Mouse (Mus musculus): ENCODE measurements around the gene Bnc2. TPM values are rescaled to one million over a fixed set of nuclear protein-coding genes. Genes with fewer than 3 reads are reported as not detected.

Gene Bnc2
- polyA plus RNA-seq, 1 experiment from 2014 or later: 1.7 TPM

- H3K9me3 ChIP-seq: no peaks in the 10 kb centered on the region
- H3K4me2 ChIP-seq: no peak overlapping the region
- no peak for ATAC-seq (ENCODE audit: extremely low read depth, insufficient number of reproducible peaks, low FRiP score, low TSS enrichment)
- 72% methylated on average over 11 of the region's 11 CpGs for WGBS
- no peak overlapping the region for H3K4me3 ChIP-seq
- H3K27me3 ChIP-seq (replicated peaks): peaks cover 7% of the 10 kb centered on the region
- no peaks in the 10 kb centered on the region for H3K36me3 ChIP-seq
- H3K4me1 ChIP-seq: peaks cover 7% of the 10 kb centered on the region
- no peak overlapping the region for H3K27ac ChIP-seq (replicated peaks)
- H3K9ac ChIP-seq: no peak overlapping the region
These were observed 145.9 kb downstream of the Bnc2 start for GRCm38 (mm10) chr4:84528886-84529789.

GRCm38 (mm10) chr4:84528358-84528757, 146.7 kb downstream of the Bnc2 start:
- Histone ChIP-seq H3K36me3 (no peaks in the 10 kb centered on the region), H3K4me1 (peaks cover 15% of the 10 kb centered on the region), H3K27me3 (replicated peaks) (peaks cover 7% of the 10 kb centered on the region), H3K4me3 (no peak overlapping the region), H3K9ac (no peak overlapping the region), H3K9me3 (no peaks in the 10 kb centered on the region), H3K4me2 (no peak overlapping the region), H3K27ac (replicated peaks) (no peak overlapping the region)
- WGBS: 65% methylated on average over 2 of the region's 2 CpGs
- no peak for ATAC-seq (ENCODE audit: extremely low read depth, insufficient number of reproducible peaks, low FRiP score, low TSS enrichment)

GRCm38 (mm10) chr4:84527066-84527933, 147.8 kb downstream of the Bnc2 start:
- H3K27ac ChIP-seq (replicated peaks): no peak overlapping the region
- no peak for ATAC-seq (ENCODE audit: extremely low read depth, insufficient number of reproducible peaks, low FRiP score, low TSS enrichment)
- H3K9me3 ChIP-seq: no peaks in the 10 kb centered on the region
- no peaks in the 10 kb centered on the region for H3K36me3 ChIP-seq
- H3K9ac ChIP-seq: no peak overlapping the region
- 21% methylated on average over 15 of the region's 15 CpGs for WGBS
- H3K4me3 ChIP-seq: no peak overlapping the region
- H3K27me3 ChIP-seq (replicated peaks): peaks cover 7% of the 10 kb centered on the region
- no peak overlapping the region for H3K4me2 ChIP-seq
- H3K4me1 ChIP-seq: peaks cover 23% of the 10 kb centered on the region

GRCm38 (mm10) chr4:84523651-84524221, 151.3 kb downstream of the Bnc2 start:
- no peaks in the 10 kb centered on the region for H3K9me3 ChIP-seq
- H3K27me3 ChIP-seq (replicated peaks): peaks cover 7% of the 10 kb centered on the region
- no peaks in the 10 kb centered on the region for H3K36me3 ChIP-seq
- peak overlapping the region; percentile 71 for H3K27ac ChIP-seq (replicated peaks)
- H3K4me1 ChIP-seq: peaks cover 23% of the 10 kb centered on the region
- 21% methylated on average over 4 of the region's 4 CpGs for WGBS
- H3K4me3 ChIP-seq: no peak overlapping the region
- H3K4me2 ChIP-seq: peak overlapping the region; percentile 28
- no peak overlapping the region for H3K9ac ChIP-seq
- ATAC-seq (ENCODE audit: extremely low read depth, insufficient number of reproducible peaks, low FRiP score, low TSS enrichment): peak; percentile 46; the same call in 1 of the 2 replicates

- H3K4me1 ChIP-seq: peaks cover 23% of the 10 kb centered on the region
- peaks cover 7% of the 10 kb centered on the region for H3K27me3 ChIP-seq (replicated peaks)
- H3K36me3 ChIP-seq: no peaks in the 10 kb centered on the region
- H3K4me2 ChIP-seq: peak overlapping the region; percentile 28
- 10% methylated on average over 5 of the region's 5 CpGs for WGBS
- peak; percentile 54; the same call in 1 of the 2 replicates for ATAC-seq (ENCODE audit: extremely low read depth, insufficient number of reproducible peaks, low FRiP score, low TSS enrichment)
- H3K4me3 ChIP-seq: no peak overlapping the region
- H3K9me3 ChIP-seq: no peaks in the 10 kb centered on the region
- H3K27ac ChIP-seq (replicated peaks): peak overlapping the region; percentile 71
- 0 out of 2 replicates have a peak overlapping the region, but pooled peaks have one; percentile 21 for H3K9ac ChIP-seq
These were observed 151.9 kb downstream of the Bnc2 start for GRCm38 (mm10) chr4:84523211-84523610.

- Histone ChIP-seq H3K27ac (replicated peaks) (no peak overlapping the region), H3K4me2 (no peak overlapping the region), H3K27me3 (replicated peaks) (peaks cover 4% of the 10 kb centered on the region), H3K4me1 (peaks cover 17% of the 10 kb centered on the region), H3K9ac (no peak overlapping the region), H3K36me3 (no peaks in the 10 kb centered on the region), H3K9me3 (no peaks in the 10 kb centered on the region), H3K4me3 (no peak overlapping the region)
- 74% methylated on average over 5 of the region's 5 CpGs for WGBS
- no peak for ATAC-seq (ENCODE audit: extremely low read depth, insufficient number of reproducible peaks, low FRiP score, low TSS enrichment)
These were observed 153.5 kb downstream of the Bnc2 start for GRCm38 (mm10) chr4:84521562-84521961.

GRCm38 (mm10) chr4:84510466-84510865, 164.6 kb downstream of the Bnc2 start:
- no peak for ATAC-seq (ENCODE audit: extremely low read depth, insufficient number of reproducible peaks, low FRiP score, low TSS enrichment)
- WGBS: 74% methylated on average over 1 of the region's 1 CpGs
- Histone ChIP-seq H3K36me3 (no peaks in the 10 kb centered on the region), H3K4me1 (no peaks in the 10 kb centered on the region), H3K27me3 (replicated peaks) (no peaks in the 10 kb centered on the region), H3K4me3 (no peak overlapping the region), H3K4me2 (no peak overlapping the region), H3K9me3 (no peaks in the 10 kb centered on the region), H3K9ac (no peak overlapping the region), H3K27ac (replicated peaks) (no peak overlapping the region)

- no peaks in the 10 kb centered on the region for H3K9me3 ChIP-seq
- H3K36me3 ChIP-seq: no peaks in the 10 kb centered on the region
- no peak overlapping the region for H3K4me2 ChIP-seq
- no peak for ATAC-seq (ENCODE audit: extremely low read depth, insufficient number of reproducible peaks, low FRiP score, low TSS enrichment)
- no peak overlapping the region for H3K27ac ChIP-seq (replicated peaks)
- H3K27me3 ChIP-seq (replicated peaks): no peaks in the 10 kb centered on the region
- no peaks in the 10 kb centered on the region for H3K4me1 ChIP-seq
- no peak overlapping the region for H3K9ac ChIP-seq
- H3K4me3 ChIP-seq: no peak overlapping the region
- WGBS: 96% methylated on average over 3 of the region's 3 CpGs
These were observed 167.5 kb downstream of the Bnc2 start for GRCm38 (mm10) chr4:84507551-84507950.

- Histone ChIP-seq H3K4me3 (no peak overlapping the region), H3K27ac (replicated peaks) (no peak overlapping the region), H3K9me3 (no peaks in the 10 kb centered on the region), H3K36me3 (no peaks in the 10 kb centered on the region), H3K4me1 (peaks cover 13% of the 10 kb centered on the region), H3K4me2 (no peak overlapping the region), H3K27me3 (replicated peaks) (no peaks in the 10 kb centered on the region), H3K9ac (no peak overlapping the region)
- no peak for ATAC-seq (ENCODE audit: extremely low read depth, insufficient number of reproducible peaks, low FRiP score, low TSS enrichment)
- 72% methylated on average over 8 of the region's 8 CpGs for WGBS
These were observed 172.3 kb downstream of the Bnc2 start for GRCm38 (mm10) chr4:84502581-84503269.

- Histone ChIP-seq H3K36me3 (no peaks in the 10 kb centered on the region), H3K4me3 (no peak overlapping the region), H3K27ac (replicated peaks) (no peak overlapping the region), H3K4me1 (peaks cover 13% of the 10 kb centered on the region), H3K27me3 (replicated peaks) (no peaks in the 10 kb centered on the region), H3K4me2 (no peak overlapping the region), H3K9me3 (no peaks in the 10 kb centered on the region), H3K9ac (no peak overlapping the region)
- WGBS: 39% methylated on average over 4 of the region's 4 CpGs
- ATAC-seq (ENCODE audit: extremely low read depth, insufficient number of reproducible peaks, low FRiP score, low TSS enrichment): no peak
These were observed 174.2 kb downstream of the Bnc2 start for GRCm38 (mm10) chr4:84500796-84501349.

Measured in heart, embryonic 13.5 days (tissue).